Mouse (Mus musculus) kidney, embryonic 14.5 days (tissue): ENCODE data around the gene Nfic. TPM values are rescaled to one million over a fixed set of nuclear protein-coding genes. Genes with fewer than 3 reads are reported as not detected.

Source experiments
- ATAC-seq: fragments of 200-750 bp; cut with Nextera tagmentation; 2 replicates; pipeline ENCODE4 v1.8.0; 2017; ENCODE audit warnings: moderate number of reproducible peaks, mild to moderate bottlenecking, moderate TSS enrichment, moderate library complexity; ENCODE audit not compliant: low FRiP score, low TSS enrichment
- H3K27ac ChIP-seq: fragments of 300-500 bp; sonication (generic); 2 replicates; pipeline ENCODE4 v1.5.1; 2014; ENCODE audit warnings: low read depth, mild to moderate bottlenecking, low read length, moderate library complexity, mixed read lengths
- H3K27me3 ChIP-seq: fragments of 300-500 bp; sonication (generic); 2 replicates; pipeline ENCODE4 v1.6.1; 2014; ENCODE audit warnings: mild to moderate bottlenecking, low read length; ENCODE audit not compliant: control insufficient read depth, insufficient read depth
- H3K36me3 ChIP-seq: fragments of 300-500 bp; sonication (generic); 2 replicates; pipeline ENCODE4 v1.6.1; 2014; ENCODE audit warnings: low read length, mixed read lengths; ENCODE audit not compliant: control insufficient read depth, insufficient read depth
- H3K4me1 ChIP-seq: fragments of 300-500 bp; sonication (generic); 2 replicates; pipeline ENCODE4 v1.6.1; 2014; ENCODE audit warnings: low read length, mixed read lengths; ENCODE audit not compliant: control insufficient read depth, insufficient read depth
- H3K4me2 ChIP-seq: fragments of 300-500 bp; sonication (generic); replicated peaks from 2 replicates; pipeline ENCODE4 v1.6.1; 2014; ENCODE audit warnings: low read depth, mild to moderate bottlenecking, low read length
- H3K4me3 ChIP-seq: fragments of 300-500 bp; sonication (generic); 2 replicates; pipeline ENCODE4 v1.5.1; 2014; ENCODE audit warnings: mild to moderate bottlenecking, low read length
- H3K9ac ChIP-seq: fragments of 300-500 bp; sonication (generic); 2 replicates; pipeline ENCODE4 v1.6.1; 2014; ENCODE audit warnings: low read depth, mild to moderate bottlenecking, low read length, moderate library complexity
- H3K9me3 ChIP-seq: fragments of 300-500 bp; sonication (generic); 2 replicates; pipeline ENCODE4 v1.6.1; 2016; ENCODE audit warnings: low read length; ENCODE audit not compliant: control insufficient read depth
- WGBS: fragments of 180-500 bp; shearing (Covaris S2); extraction: QIAGEN DNeasy Blood & Tissue Kit; methylation state at CpG from one replicate; pipeline ENCODE4 v1.1.7; 2014; 5-methylcytosine and 5-hydroxymethylcytosine counted together
- polyA plus RNA-seq: library from polyadenylated mRNA; unstranded; fragments of >200 nt; fragmentation: Nextera tagmentation; extraction: Ambion mirVana; gene quantifications from 2 replicates; pipeline ENCODE4 v1.2.1, GENCODE M21; 2014

Nfic gene
- polyA plus RNA-seq, 1 experiment from 2014 or later = 59.0 TPM

- Histone ChIP-seq H3K27ac (no peak overlapping the region), H3K27me3 (no peaks in the 10 kb centered on the region), H3K36me3 (peaks cover 70% of the 10 kb centered on the region), H3K4me1 (no peaks in the 10 kb centered on the region), H3K9me3 (no peaks in the 10 kb centered on the region), H3K4me3 (no peak overlapping the region), H3K4me2 (no peak overlapping the region), H3K9ac (no peak overlapping the region)
- 88% methylated on average over 11 of the region's 11 CpGs for WGBS
- no peak for ATAC-seq
Observed at GRCm38 (mm10) chr10:81488081-81488480, 32.6 kb upstream of the Nfic start.

GRCm38 (mm10) chr10:81486496-81486895 is 31.1 kb upstream of the Nfic start:
- Histone ChIP-seq H3K9ac (no peak overlapping the region), H3K4me1 (0 out of 2 replicates have a peak, but pooled peaks cover 3% of the 10 kb centered on the region), H3K27ac (no peak overlapping the region), H3K4me3 (no peak overlapping the region), H3K4me2 (no peak overlapping the region), H3K36me3 (peaks cover 54% of the 10 kb centered on the region), H3K9me3 (no peaks in the 10 kb centered on the region), H3K27me3 (peaks cover 8% of the 10 kb centered on the region)
- 89% methylated on average over 10 of the region's 10 CpGs for WGBS
- no peak; the same call in 1 of the 2 replicates for ATAC-seq

DNA sequence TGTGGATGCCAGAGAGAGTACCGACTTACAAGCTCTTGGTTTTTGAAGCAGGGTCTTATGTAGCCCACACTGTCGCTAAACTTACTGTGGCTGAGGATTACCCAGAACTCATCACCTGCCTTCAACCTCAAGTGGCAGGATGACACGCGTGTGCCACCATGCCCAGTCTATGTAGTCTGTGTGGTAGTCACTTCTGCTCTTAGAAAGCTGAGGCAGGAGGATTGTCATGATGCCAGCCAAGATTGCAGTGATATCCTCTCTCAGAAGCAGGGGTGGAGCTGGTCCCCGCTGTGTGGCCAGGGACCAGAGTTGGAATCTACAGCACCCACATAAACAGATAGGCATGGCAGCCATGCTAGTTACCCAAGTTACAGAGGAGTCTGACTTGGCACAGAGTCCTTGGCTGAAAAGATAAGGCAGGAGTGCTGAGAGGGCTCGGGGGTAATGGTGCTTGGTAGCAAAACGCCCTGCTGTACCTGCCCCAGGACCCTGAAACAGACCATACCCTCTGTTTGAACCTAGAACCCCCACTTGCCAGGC is 30.1 kb upstream of the Nfic start:
- Histone ChIP-seq H3K4me3 (no peak overlapping the region), H3K27me3 (peaks cover 12% of the 10 kb centered on the region), H3K4me2 (no peak overlapping the region), H3K27ac (no peak overlapping the region), H3K9ac (no peak overlapping the region), H3K36me3 (peaks cover 45% of the 10 kb centered on the region), H3K9me3 (no peaks in the 10 kb centered on the region), H3K4me1 (0 out of 2 replicates have a peak, but pooled peaks cover 3% of the 10 kb centered on the region)
- WGBS = 72% methylated on average over 7 of the region's 7 CpGs
- no peak for ATAC-seq

DNA sequence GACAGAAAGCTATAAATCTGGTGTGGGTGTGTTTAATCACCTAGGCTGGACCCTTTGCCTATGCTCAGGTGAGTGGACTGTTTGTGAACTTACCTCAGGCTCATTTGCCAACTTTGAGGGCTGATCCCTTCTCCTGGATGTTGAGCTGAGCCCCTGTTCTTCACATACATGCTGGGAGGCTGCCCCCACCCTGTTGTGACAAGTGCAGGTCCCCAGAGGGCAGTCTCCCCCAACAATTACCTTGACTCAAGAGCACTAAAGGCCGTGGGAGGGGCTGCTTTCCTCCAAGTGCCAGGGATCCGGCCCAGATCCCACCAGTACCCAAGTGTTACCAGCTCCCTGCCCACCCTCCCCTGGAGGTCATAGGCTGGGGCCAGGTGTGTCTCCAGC is 29.6 kb upstream of the Nfic start:
- H3K36me3 ChIP-seq = peaks cover 40% of the 10 kb centered on the region
- no peak overlapping the region for H3K9ac ChIP-seq
- 0 out of 2 replicates have a peak, but pooled peaks cover 3% of the 10 kb centered on the region for H3K4me1 ChIP-seq
- peaks cover 12% of the 10 kb centered on the region for H3K27me3 ChIP-seq
- H3K4me3 ChIP-seq = no peak overlapping the region
- WGBS = 27% methylated on average over 2 of the region's 2 CpGs
- H3K9me3 ChIP-seq = no peaks in the 10 kb centered on the region
- no peak for ATAC-seq
- no peak overlapping the region for H3K27ac ChIP-seq
- no peak overlapping the region for H3K4me2 ChIP-seq

DNA sequence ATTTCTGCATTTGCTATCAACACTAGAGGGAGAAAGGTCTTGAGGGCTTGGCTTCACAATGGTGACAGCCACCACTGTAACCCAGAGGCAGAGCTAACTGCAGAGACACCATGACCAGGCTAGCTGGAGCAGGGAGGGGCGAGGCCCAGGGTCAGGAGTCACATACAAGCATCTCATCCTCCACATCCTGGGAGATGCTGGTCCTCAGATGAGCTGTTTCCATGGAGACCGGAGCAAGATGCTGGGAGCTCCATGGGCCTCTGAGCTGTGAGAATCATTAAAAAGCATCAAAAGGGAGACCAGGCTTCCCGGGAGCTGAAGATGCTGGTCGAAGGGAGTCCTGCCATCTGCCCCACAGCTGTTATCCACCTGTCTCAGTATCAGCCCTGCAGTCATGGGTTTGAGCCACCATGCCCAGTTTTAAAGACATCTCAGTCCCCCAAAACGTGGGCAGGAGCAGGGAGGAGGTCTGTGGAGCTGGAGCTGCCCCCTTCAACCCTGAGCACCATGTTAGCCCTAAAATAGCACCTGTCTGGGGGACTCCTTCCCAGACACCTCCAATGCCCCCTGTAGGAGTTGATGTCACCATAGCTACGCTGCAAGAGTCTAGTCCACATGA is 29.1 kb upstream of the Nfic start:
- no peak overlapping the region for H3K4me2 ChIP-seq
- no peak overlapping the region for H3K27ac ChIP-seq
- 0 out of 2 replicates have a peak, but pooled peaks cover 3% of the 10 kb centered on the region for H3K4me1 ChIP-seq
- H3K9me3 ChIP-seq = no peaks in the 10 kb centered on the region
- H3K9ac ChIP-seq = no peak overlapping the region
- peaks cover 12% of the 10 kb centered on the region for H3K27me3 ChIP-seq
- peaks cover 35% of the 10 kb centered on the region for H3K36me3 ChIP-seq
- WGBS = 59% methylated on average over 6 of the region's 6 CpGs
- no peak for ATAC-seq
- no peak overlapping the region for H3K4me3 ChIP-seq

DNA sequence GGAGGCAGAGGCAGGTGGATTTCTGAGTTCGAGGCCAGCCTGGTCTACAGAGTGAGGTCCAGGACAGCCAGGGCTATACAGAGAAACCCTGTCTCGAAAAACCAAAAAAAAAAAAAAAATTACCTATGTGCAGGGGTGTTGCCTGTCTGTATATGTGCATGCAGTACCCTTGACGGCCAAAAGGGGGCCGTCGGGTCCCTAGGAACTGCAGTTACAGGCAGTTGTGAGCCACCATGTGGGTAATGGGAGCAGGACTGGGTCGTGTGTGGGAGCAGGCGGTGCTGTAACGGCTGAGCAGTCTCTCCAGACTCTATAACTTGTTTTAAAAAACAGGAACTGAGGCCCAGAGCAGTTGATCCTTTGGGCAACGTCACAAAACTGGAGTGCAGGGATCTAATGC is 28.5 kb upstream of the Nfic start:
- 0 out of 2 replicates have a peak, but pooled peaks cover 3% of the 10 kb centered on the region for H3K4me1 ChIP-seq
- H3K36me3 ChIP-seq = peaks cover 29% of the 10 kb centered on the region
- 23% methylated on average over 9 of the region's 9 CpGs for WGBS
- peaks cover 12% of the 10 kb centered on the region for H3K27me3 ChIP-seq
- ATAC-seq = no peak
- no peak overlapping the region for H3K4me3 ChIP-seq
- no peaks in the 10 kb centered on the region for H3K9me3 ChIP-seq
- no peak overlapping the region for H3K9ac ChIP-seq
- H3K4me2 ChIP-seq = no peak overlapping the region
- no peak overlapping the region for H3K27ac ChIP-seq

DNA sequence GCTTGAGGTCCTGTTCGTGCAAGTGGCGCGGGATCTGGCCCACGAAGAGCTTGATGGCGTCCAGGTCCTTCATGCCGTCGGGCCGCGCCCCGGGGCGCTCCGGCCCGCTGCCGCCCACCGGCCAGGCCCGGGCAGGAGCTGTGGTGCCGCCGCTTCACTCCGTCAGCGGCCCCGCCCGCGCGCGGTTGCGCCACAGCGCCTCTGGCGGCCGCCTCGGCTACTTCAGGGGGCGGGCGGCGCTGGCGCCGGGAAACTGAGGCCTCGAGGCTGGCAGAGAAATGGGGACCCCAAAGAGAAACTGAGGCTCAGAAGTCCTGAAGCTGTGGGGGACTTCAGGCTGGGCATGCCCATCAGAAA is 27.1 kb upstream of the Nfic start, which contains the start of gene Celf5:
TSS of gene Celf5 (minus strand) at position 177 of the 357 bp plus-strand sequence.
- under 1% methylated on average over 36 of the region's 36 CpGs for WGBS

DNA sequence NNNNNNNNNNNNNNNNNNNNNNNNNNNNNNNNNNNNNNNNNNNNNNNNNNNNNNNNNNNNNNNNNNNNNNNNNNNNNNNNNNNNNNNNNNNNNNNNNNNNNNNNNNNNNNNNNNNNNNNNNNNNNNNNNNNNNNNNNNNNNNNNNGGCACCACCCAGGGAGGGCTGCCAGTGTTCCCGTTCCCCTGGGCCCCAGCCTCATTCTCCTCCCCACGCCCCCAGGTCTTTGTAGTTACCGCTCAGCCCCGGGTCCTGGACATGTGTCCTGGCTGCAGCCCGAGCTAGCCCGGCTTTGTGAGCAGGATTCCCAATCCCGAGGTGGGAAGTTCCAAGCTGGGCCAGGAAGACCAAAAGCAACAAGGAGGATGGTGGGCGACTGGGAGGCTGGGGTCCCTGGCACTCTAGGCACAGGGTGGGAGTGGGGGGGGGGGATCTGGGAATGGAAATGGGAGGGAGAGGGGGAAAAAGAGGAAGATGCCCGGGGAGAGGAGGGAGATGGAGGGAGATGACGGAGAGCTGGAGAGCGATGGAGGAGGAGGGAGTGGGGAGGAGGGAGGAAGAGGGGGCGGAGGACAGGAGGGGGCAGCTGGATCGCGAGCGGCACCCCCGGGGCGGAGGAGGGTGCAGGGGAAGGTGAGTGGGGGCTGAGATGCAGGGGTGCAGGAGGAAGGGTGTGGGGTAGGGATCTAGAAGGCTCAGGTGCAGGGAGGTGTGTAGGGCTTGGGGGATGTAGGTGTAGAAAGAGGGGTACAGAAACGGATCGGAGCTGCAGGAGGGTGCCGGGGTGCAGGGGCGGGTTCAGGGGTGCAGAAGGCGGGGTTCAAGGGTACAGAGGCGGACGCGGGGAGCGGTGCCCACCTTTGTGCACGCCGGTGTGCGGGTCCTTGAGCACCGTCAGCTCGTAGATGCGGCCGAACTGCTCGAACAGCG is 26.4 kb upstream of the Nfic start:
- Histone ChIP-seq H3K9ac (0 out of 2 replicates have a peak overlapping the region, but pooled peaks have one; percentile 18), H3K4me1 (0 out of 2 replicates have a peak, but pooled peaks cover 3% of the 10 kb centered on the region), H3K27me3 (peaks cover 19% of the 10 kb centered on the region), H3K36me3 (peaks cover 8% of the 10 kb centered on the region; the same call in 1 of the 2 replicates), H3K27ac (no peak overlapping the region), H3K9me3 (no peaks in the 10 kb centered on the region), H3K4me2 (peak overlapping the region; percentile 72), H3K4me3 (peak overlapping the region; percentile 42)
- WGBS = 3% methylated on average over 34 of the region's 35 CpGs
- ATAC-seq = peak; percentile 9

More for the DNA sequence above, 27.1 kb upstream of the Nfic start, which contains the start of gene Celf5:
- peak within 1 kb of the TSS; percentile 72 for H3K4me2 ChIP-seq
- peak within 1 kb of the TSS; percentile 42 for H3K4me3 ChIP-seq
- 0 out of 2 replicates have a peak within 1 kb of the TSS, but pooled peaks have one; percentile 18 for H3K9ac ChIP-seq
- peaks cover 14% of the 10 kb centered on the region; the same call in 1 of the 2 replicates for H3K36me3 ChIP-seq
- no peaks in the 10 kb centered on the region for H3K9me3 ChIP-seq
- H3K27ac ChIP-seq = no peak within 1 kb of the TSS
- ATAC-seq = peak; percentile 43
- H3K27me3 ChIP-seq = peaks cover 13% of the 10 kb centered on the region
- 0 out of 2 replicates have a peak, but pooled peaks cover 3% of the 10 kb centered on the region for H3K4me1 ChIP-seq
